Mouse (Mus musculus) thymus, postnatal 10 days (tissue): ENCODE measurements around the gene Cyp20a1.
A peak's percentile ranks its signal among the peaks of the same experiment; 100 is the strongest.

Experiments used
- DNase-seq, 2 experiments: peaks; one replicate each; pipeline ENCODE4 v3.0.0; 2021; ENCODE audit warnings: low spot score in 2 of 2

Cyp20a1 gene

DNA sequence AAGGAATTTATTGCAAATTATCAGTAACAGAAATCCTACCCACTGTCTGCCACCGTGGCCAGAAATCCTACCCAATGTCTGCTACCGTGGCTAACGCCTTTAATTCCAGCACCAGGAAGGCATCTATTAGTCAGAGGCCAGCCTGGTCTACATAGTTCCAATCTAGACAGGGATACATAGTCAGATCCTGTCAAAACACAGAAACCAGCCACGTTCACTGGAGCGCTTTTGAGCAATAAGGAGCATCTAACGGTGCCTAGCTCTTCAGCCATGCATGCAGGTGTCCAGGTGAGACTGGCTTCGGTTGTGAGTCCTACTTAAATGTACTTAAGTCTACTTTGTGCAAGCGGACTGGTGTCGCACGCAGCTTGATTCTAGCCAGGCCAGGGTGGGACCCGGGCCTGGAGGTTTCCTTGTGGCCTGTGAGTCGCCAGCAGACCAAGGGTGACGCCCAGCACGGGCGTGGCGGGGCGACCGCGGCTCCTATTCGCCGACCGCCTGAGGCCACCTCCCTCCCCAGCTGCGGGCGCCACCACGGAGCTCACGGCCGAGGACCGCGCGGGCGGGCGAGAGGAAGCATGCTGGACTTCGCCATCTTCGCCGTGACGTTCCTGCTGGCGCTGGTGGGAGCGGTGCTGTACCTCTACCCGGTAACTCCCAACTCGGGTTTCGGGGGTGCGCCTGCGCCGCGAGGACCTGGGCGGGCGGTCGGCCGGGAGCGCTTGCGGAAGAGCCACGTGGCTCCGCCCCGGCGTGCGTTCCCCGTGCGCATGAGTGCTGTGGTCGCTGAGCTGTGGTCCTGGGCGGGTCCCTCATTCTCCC, at the start of gene Cyp20a1:
Gene Cyp20a1, plus strand, starts transcription at position 516 of the 822 bp plus-strand sequence.
- peak; percentile 79 to 87 for DNase-seq

DNA sequence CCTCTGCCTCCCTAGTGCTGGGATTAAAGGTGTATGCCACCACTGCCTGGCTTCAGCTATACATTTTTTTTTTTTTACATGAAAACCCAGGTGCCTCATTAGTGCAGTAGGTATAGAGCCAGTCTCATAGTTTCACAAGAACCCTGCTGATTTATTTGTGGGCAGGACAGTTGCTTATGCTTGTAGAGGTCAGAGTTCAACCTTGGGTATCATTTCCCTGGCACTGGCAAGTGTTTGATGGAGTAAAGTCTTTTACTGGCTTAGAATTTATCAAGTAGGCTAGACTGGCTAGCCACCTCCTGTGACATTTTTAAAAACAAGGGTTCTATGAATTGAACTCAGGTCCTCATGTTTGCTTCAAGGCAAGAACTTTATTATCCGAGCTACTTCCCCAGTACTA, 49.2 kb upstream of the Cyp20a1 start:
- DNase-seq: no peak

DNA sequence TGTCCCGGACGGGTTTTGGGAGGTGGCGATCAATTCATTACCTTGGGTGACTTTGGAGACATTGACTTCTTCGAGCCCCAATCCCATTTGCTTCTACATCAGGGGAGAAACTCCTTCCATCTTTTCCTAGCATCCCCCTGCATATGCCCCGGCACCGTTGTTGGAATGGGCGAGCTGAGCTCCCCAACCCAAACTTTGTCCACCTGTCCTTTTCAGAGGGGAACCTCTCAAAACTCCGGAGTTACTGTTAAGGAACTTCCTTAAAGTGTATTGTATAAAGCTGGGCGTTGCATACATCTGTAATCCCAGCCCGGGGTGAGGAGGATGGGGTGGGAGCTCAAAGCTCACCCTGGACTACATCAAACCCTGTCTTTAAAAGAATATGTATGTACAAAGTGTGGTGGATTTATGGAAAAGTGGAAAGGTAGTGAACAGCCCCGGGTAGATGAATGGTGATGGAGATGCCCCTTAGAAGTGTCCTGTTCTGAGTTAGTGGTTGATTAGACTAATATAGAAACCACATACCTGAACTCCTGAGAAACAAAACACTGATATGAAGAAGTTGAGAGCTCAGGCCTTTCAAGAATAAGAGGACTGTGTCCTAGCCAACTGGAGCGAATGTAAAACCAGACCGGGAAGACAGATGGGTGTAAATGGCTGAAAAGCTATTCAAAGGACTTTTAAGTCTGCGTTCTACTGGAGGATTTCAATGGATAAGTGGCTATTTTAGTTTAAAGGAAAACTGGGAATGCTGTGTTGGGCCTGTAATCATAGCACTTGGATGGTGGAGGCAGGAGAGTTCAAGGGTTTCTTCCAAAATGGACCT, 720 bp downstream of the Cyp20a1 start:
- no peak for DNase-seq

DNA sequence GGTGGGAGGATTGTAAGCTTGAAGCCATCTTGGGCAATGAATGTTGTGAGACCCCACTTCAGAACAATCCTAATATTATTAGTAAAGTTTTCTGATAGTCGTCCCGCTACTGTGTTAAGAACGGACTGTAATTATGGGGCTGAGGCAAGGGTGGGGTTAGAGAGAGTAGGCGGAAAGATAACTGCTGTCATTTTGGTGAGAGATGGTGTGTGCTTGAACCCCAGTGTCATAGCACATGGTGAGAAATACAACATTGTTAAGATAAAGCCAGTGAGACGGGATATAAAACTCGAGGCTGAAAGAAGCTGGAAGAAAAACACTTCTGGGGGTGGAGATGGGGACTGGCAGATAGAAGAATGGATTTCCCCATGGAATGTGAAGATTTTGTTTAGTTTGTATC, 1.5 kb downstream of the Cyp20a1 start:
- no peak for DNase-seq

DNA sequence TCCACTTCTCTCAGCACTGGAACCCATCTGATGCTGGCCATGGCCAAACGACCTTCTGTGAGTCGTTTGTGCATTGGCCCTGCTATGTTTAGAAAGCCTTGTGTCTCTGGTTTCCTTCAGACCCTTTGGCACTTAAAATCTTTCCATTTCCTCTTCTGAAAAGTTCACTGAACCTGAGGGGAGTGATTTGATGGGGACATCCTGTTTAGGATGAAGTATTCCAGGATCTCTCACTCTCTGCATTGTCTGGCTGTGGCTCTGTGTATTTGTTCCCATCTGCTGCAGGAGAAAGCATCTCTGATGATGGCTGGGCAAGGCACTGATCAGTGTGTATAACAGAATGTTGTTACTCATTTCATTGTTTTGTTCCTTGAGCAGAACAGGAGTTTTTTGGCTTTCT, 2.6 kb downstream of the Cyp20a1 start:
- DNase-seq: no peak

DNA sequence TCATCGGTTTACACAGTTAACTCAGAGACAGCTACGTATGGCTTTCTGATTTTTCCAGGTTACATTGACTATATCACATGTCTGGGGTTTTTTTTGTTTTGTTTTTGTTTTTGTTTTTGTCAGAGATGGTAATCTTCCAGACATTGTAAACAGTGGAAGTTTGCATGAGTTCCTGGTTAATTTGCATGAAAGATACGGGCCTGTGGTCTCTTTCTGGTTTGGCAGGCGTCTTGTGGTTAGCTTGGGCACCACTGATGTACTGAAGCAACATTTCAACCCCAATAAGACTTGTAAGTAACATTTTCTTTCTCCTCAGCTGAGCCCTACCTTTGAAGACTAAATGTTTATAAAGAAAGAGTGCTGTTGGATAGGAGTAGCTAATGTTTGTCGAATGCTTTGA, 9.7 kb downstream of the Cyp20a1 start:
- no peak for DNase-seq

DNA sequence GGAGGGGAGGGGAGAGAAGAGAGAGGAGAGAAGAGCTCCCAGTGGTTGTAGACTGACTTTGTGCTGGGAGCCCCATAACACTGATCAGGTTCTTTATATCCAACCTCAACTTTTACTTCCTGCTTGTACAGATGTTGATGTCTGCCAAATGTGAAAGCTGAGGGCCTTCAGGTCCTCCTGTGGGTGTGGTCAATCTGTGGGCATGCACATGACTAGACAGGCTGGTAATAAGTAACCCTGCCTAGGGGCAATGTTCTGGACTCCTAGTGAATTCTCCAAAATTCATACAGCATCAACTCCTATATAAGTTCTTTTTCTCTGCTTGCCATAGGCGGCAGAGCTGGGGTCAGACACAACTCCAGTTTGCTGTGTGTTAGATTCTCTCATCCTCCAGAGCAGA, 18.5 kb downstream of the Cyp20a1 start:
- DNase-seq: no peak

DNA sequence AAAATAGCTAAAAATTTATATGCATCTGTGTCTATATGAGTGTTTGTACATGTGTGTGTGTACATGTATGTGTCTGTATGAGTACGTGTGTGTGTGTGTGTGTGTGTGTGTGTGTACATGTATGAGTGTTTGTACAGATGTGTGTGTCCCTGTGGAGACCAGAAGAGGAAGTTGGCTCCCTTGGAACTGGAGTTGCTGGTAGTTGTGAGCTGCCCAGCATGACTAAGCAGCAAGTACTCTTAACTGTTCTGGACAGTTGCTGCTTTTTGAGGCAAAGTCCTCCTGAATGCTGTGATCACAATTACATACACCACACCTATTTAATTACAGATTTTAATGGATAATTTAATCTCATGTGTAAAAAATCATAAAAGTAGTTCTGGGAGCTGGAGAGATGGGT, 33.4 kb downstream of the Cyp20a1 start:
- DNase-seq: no peak

DNA sequence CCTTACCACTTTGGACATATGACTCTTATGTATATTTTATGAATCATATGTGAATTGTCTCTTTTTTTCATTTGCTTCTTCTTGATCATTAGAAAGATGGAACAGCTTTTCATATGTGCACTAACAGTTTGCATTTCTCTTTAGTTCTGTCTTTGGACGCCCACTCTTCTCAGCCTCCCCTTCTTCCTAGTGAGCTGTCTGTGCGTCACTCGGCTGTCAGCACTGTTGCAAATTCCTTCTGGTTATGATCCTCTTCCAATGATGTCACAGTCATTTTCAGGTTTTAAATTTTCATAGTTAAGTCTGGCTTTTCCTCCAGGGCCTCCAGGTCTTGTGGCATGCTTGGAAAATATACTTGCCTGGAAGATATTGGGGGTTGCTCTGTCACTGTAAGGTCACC, 38.8 kb downstream of the Cyp20a1 start:
- DNase-seq: no peak

DNA sequence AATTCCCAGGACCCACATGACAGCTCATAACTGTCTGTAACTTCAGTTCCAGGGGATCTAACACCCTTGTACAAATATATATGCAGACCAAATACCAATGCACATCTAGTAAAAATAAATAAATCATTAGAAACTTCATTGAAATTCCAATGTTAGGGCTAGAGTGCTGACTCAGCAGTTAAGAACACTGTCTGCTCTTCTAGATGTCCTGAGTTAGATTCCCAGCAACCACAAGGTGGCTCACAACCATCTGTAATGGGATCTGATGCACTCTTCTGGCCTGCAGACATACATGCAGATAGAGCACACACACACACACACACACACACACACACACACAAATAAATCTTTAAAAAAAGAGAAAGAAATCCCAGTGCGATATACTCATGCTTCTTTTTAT, 61.7 kb downstream of the Cyp20a1 start:
- no peak for DNase-seq

DNA sequence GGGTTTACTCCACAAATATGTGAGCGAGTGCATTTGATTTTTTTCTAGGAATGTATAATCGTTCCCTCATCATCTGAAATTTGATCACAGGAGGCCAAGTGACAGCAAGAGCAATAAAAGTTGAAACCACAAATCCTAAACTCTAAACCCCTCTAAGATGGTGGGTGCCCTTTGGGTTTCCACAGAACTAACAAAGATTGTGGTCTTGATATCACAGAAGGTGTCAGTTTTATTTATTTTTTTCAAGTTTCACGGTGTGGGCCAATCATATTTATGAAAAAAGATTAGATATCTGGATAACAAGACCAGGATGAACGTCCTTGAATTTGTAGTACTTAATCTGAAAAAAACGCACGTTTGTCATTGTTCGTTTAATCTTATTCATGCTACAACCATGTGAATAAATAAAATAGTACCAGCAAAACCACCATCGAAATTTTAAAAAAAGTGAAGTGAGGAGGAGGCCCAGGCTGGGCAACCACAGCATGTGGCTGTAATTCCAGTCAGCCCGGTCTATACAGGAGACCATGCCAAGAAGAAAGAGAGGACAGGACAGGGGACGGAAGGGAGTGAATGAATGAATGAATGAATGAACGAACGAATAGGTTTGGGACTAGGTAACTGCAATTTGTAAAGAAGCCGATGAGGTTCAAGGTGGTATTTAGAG, 65.5 kb downstream of the Cyp20a1 start:
- DNase-seq: no peak

DNA sequence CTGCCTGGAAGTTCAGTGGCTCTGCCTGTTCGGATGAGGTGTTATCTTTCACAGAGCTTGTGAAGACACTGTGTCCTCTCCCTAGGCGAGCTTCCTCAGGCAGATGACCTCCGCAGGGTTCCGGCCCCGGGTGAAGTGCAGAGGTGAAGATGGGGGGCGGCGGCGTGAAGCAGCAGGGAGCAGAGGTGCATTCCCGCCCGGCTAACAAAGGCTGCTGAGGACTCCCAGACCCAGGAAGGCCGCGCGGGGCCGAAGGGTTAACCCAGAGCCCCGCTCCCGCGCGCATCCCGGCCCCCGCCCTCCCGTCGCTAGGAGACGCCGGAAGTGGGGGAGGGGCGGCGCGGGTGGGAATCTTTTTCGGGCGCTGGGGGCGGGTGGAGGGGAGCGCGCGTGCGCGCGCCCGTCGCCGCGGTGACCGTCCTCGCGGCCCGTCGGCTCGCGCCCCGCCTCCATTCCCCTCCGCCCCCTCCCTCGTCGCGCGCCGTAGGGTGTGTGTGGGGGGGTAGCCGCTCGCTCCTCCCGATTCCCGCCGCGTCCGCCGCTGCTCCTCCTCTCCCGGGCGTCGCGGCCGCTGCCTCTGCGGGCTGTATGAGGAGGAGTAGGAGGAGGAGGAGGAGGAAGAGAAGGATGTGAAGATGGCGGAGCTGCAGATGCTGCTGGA, 66.2 kb downstream of the Cyp20a1 start, which contains the start of gene Abi2:
Gene Abi2, plus strand, starts transcription at position 452 of the 661 bp plus-strand sequence.
- peak; percentile 62 to 80 for DNase-seq

DNA sequence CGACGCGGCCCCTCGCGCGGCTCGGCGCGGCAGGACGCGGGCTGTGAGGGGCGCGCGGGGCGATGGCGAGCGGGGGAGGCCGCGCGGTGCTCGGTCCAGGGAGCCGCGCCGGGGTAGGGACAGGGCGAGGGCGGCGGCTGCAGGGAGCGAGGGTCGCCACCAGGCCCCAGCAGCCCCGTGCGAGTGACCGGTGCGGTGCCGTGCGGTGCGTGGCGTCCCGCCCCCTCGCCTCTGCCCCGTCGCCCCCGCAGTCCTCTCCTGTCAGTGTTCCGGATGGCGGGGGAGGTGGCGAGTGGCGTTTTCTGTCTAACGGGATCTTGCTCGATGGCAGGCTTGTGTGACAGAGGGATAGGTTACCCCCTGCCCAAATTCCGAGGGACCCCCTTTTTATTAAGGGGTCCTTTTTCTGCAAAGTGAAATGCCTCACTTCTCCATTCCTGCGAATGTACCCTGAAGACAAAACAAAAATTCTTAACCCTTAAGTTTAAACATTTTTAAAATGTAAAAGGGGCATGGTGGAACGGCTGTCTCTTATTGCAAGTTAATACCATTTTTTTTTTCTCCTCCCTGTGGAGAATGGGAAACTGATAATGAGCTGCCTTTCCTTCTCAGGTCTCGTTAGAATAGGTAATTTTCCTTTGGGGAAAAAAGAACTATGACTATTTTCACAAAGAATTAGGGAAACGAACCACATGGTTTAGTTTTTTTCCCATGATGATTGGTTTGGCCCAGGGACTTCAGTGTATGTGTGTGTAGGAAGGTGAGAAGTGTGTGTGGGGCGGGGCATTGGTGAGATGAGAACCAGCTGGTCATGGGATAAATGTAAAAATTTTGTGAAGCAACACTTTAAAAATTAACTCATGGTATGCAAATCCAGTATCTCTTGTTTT, 67.0 kb downstream of the Cyp20a1 start:
- DNase-seq: peak; percentile 33 to 36

DNA sequence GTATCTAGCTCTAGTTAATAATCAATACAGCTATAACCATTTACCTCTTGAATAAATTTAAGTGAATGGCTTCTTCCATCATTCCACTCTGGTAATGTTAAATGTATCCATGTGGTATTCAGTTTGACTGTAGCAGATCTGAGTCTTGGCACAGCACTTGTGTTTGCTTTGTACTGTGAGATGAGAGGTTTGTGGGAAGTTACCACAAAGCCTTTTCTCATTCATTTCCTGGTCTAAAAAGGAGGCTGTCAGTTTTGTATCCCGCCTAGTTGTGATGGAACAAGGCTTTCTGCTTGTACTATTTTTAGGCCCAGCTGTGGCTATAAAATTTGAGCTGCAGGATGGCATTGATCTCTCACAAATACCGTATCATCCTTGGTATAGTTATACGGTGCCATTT, 73.6 kb downstream of the Cyp20a1 start:
- DNase-seq: peak in 1 of 2 experiments; percentile 21

DNA sequence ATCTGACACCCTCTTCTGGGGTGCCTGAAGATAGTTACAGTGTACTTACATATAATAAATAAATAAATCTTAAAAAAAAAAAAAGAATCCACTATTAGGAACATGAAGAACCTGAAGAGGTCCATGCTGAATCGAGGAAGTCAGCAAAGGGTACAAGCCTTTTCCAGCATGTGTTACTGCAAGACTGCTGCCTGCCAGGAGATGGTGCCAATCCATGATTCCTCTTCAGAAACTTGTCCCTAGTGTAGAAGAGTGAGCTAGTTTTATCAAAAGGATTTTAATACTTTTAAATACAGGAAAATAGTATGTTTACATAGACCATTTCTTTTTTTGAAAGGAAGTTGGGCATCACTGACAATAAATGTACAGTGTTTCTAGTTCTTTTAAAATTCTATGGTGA, 80.8 kb downstream of the Cyp20a1 start:
- no peak for DNase-seq

DNA sequence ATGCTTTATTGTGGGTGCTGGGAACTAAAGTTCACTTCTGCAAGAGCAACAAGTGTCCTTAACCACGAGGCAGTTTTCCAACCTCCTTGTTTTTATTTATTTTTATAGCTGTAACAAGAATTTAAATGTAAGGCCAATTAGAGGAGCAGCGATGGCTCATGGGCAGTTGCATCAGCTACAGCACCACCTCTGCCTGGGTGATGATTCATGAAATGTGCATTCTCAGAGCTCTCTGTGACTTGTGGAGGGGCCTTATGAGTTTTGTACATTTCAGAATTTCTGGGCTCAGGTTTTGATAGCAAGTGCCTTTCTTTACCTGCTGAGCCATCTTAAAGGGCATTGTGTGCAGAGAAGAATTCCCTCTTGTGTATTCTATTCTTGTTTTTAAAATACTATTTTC, 85.2 kb downstream of the Cyp20a1 start:
- no peak for DNase-seq

DNA sequence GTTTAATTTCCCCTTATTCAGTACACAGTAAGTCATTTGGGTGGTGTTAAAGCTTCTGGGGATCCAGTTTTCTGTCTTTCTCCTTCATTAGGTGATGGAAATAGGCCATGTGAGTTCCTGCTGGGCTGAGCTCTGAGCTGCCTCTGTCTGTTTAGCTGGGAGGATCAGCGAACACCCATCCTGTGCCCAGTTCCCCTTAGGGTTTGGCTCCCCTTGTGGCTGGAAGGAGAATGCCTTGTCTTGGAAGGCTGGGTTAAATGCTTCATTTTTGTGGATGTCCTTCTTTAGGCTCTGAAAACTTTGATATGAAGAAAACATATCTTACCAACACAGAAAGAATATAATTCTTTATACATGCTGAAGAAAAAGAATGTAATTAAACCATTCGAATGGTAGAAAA, 85.8 kb downstream of the Cyp20a1 start:
- peak in 1 of 2 experiments; percentile 51 for DNase-seq

DNA sequence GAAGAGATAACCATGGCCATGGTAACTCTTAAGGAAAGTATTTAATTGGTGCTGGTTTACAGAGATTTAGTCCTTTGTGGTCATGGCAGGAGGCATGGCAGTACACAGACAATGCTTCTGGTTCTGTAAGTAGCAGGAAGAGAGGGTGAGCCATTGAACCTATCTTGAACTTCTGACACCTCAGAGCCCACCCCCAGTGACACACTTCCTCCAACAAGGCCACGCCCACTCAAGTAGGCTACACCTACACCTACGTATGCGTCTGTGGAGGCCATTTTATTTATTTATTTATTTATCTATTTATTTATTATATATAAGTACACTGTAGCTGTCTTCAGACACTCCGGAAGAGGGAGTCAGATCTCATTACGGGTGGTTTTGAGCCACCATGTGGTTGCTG, 88.4 kb downstream of the Cyp20a1 start:
- DNase-seq: no peak

DNA sequence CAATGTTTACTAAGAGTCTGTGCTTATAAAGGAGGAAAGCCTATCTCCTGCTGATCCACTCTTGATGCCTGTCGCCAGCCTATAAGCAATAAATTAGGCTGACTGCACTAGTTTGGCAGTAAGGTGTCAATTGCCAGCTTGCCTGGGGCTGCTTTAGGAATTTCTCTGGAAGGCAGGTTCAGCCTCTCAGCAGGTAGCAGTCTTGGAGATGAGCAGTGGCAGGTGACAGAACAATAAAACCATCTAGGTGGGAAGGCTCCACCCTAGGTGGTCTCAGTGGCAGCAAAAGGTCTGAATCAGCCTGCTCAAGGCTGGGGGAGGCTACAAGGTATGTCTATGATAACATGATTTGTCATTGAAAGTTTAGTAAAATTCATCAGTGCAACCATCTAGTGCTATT, 89.4 kb downstream of the Cyp20a1 start:
- no peak for DNase-seq
